Mouse (Mus musculus) olfactory bulb, adult 2 months (tissue): ENCODE measurements around the gene Morn3. TPM values are rescaled to one million over a fixed set of nuclear protein-coding genes. Genes with fewer than 3 reads are reported as not detected.

Experiments used
- H3K27ac ChIP-seq: fragments of 200-500 bp; 2 replicates; pipeline ENCODE4 v1.5.1; 2012; ENCODE audit warnings: low read depth, low read length; ENCODE audit not compliant: insufficient read depth
- H3K4me1 ChIP-seq: fragments of 200-500 bp; 2 replicates; pipeline ENCODE4 v1.6.1; 2012; ENCODE audit warnings: low read length; ENCODE audit not compliant: control insufficient read depth, insufficient read depth
- H3K4me3 ChIP-seq: fragments of 200-500 bp; 2 replicates; pipeline ENCODE4 v1.5.1; 2012; ENCODE audit warnings: mild to moderate bottlenecking, low read depth, low read length, moderate library complexity; ENCODE audit not compliant: insufficient read depth
- CTCF ChIP-seq: fragments of 200-500 bp; IDR thresholded peaks from 2 replicates; pipeline ENCODE4 v1.5.1; 2012; ENCODE audit warnings: low read depth, mild to moderate bottlenecking, low read length, moderate library complexity; ENCODE audit not compliant: insufficient read depth
- POLR2A ChIP-seq: fragments of 200-500 bp; IDR thresholded peaks from 2 replicates; pipeline ENCODE4 v1.6.1; 2012; ENCODE audit warnings: mild to moderate bottlenecking, low read depth, low read length, moderate library complexity; ENCODE audit not compliant: insufficient read depth
- WGBS: fragments of 180-500 bp; shearing (Covaris S2); methylation state at CpG from one replicate; pipeline ENCODE4 v1.1.7; 2018; 5-methylcytosine and 5-hydroxymethylcytosine counted together
- polyA plus RNA-seq: library from polyadenylated mRNA; stranded (reverse); fragments of >200 nt; gene quantifications from 2 replicates; pipeline ENCODE4 v1.2.4, GENCODE M21; 2012; ENCODE audit warnings: low replicate concordance; ENCODE audit not compliant: missing spikeins, insufficient read depth, insufficient read length

The Morn3 gene
- polyA plus RNA-seq, 1 experiment, result not detected

- H3K4me3 ChIP-seq, result 0 out of 2 replicates have a peak overlapping the region, but pooled peaks have one; percentile 9
Observed at GRCm38 (mm10) chr5:122990411-122991160, 56.2 kb downstream of the Morn3 start.

GRCm38 (mm10) chr5:122989551-122990330 lies 57.1 kb downstream of the Morn3 start, which contains the start of gene Kdm2b:
TSS of gene Kdm2b (minus strand) at chr5:122989823.
- WGBS, result 14% methylated on average over 15 of the region's 15 CpGs
- Histone ChIP-seq H3K4me3 (peak within 1 kb of the TSS; percentile 70), H3K4me1 (peaks cover 34% of the 10 kb centered on the region), H3K27ac (no peak within 1 kb of the TSS)
- no peak for TF ChIP-seq POLR2A
- no peak for TF ChIP-seq CTCF

More at GRCm38 (mm10) chr5:122990411-122991160, 56.2 kb downstream of the Morn3 start:
- Histone ChIP-seq H3K27ac (no peak overlapping the region), H3K4me1 (peaks cover 29% of the 10 kb centered on the region)
- TF ChIP-seq CTCF (no peak), POLR2A (no peak)
- 60% methylated on average over 16 of the region's 16 CpGs for WGBS

GRCm38 (mm10) chr5:122989001-122989525 lies 57.8 kb downstream of the Morn3 start:
- TF ChIP-seq CTCF (no peak), POLR2A (peak; percentile 49; the same call in 1 of the 2 replicates)
- H3K4me1 ChIP-seq, result peaks cover 36% of the 10 kb centered on the region
- H3K27ac ChIP-seq, result no peak overlapping the region
- WGBS, result under 1% methylated on average over 37 of the region's 39 CpGs
- peak overlapping the region; percentile 70 for H3K4me3 ChIP-seq

- TF ChIP-seq CTCF (no peak), POLR2A (no peak)
- under 1% methylated on average over 35 of the region's 41 CpGs for WGBS
- Histone ChIP-seq H3K27ac (peak overlapping the region; percentile 17), H3K4me3 (peak overlapping the region; percentile 54), H3K4me1 (peaks cover 35% of the 10 kb centered on the region)
Observed at GRCm38 (mm10) chr5:122988021-122988751, 58.6 kb downstream of the Morn3 start.

- Histone ChIP-seq H3K4me3 (peak overlapping the region; percentile 54), H3K27ac (peak overlapping the region; percentile 17; the same call in 1 of the 2 replicates), H3K4me1 (peaks cover 34% of the 10 kb centered on the region)
- TF ChIP-seq POLR2A, result no peak
- TF ChIP-seq CTCF, result no peak
- WGBS, result 5% methylated on average over 39 of the region's 39 CpGs
Observed at GRCm38 (mm10) chr5:122987211-122988020, 59.4 kb downstream of the Morn3 start.

- TF ChIP-seq POLR2A (no peak), CTCF (no peak)
- no peak overlapping the region for H3K27ac ChIP-seq
- peaks cover 30% of the 10 kb centered on the region for H3K4me1 ChIP-seq
- no peak overlapping the region for H3K4me3 ChIP-seq
- 47% methylated on average over 8 of the region's 8 CpGs for WGBS
Observed at GRCm38 (mm10) chr5:122986091-122986493, 60.7 kb downstream of the Morn3 start.

Other genes starting within 250 kb of the Morn3 start
- gene Anapc5, start 225.7 kb downstream of the Morn3 start, polyA plus RNA-seq, result not detected in 2 replicates
- gene Rnf34, start 197.0 kb downstream of the Morn3 start, polyA plus RNA-seq, result not detected in 2 replicates
- gene Kdm2b, start 57.2 kb downstream of the Morn3 start, polyA plus RNA-seq, result 114 TPM in 1 of 2 replicates, not detected in the other
- not detected in 2 replicates for gene Orai1, start 31.9 kb downstream of the Morn3 start, polyA plus RNA-seq
- not detected in 2 replicates for gene Tmem120b, start 21.4 kb upstream of the Morn3 start, polyA plus RNA-seq
- not detected in 2 replicates for gene Rhof, start 85.7 kb upstream of the Morn3 start, polyA plus RNA-seq
- gene Setd1b, start 95.2 kb upstream of the Morn3 start, polyA plus RNA-seq, result not detected in 2 replicates
- gene Psmd9, start 122.4 kb upstream of the Morn3 start, polyA plus RNA-seq, result not detected in 2 replicates
- gene Hpd, start 135.7 kb upstream of the Morn3 start, polyA plus RNA-seq, result not detected in 2 replicates
- gene Wdr66, start 205.1 kb upstream of the Morn3 start, polyA plus RNA-seq, result not detected in 2 replicates